Mouse (Mus musculus): ENCODE measurements around the gene Zfp169.
"Not testable (repeated sequence)": the region's sequence is repeated elsewhere in the genome, so short reads cannot be mapped to it uniquely, and the experiment has no call there.

Gene Zfp169

GRCm38 (mm10) chr13:48513003-48513929 is at the start of gene Zfp169, which contains the start of gene A830005F24Rik:
Gene Zfp169 (minus strand): TSS chr13:48513451.
Gene A830005F24Rik (plus strand): TSS chr13:48513570.
- peak; percentile 85 to 88 for DNase-seq

- peak in 1 of 2 experiments; percentile 56 for DNase-seq
Measured at GRCm38 (mm10) chr13:48562336-48562735, 49.1 kb upstream of the Zfp169 start.

GRCm38 (mm10) chr13:48561481-48561880 is 48.2 kb upstream of the Zfp169 start:
- DNase-seq, result no peak

GRCm38 (mm10) chr13:48555976-48556375 is 42.7 kb upstream of the Zfp169 start:
- no peak for DNase-seq

GRCm38 (mm10) chr13:48554552-48554951 is 41.3 kb upstream of the Zfp169 start:
- no peak for DNase-seq

GRCm38 (mm10) chr13:48553511-48553910 is 40.3 kb upstream of the Zfp169 start:
- DNase-seq, result no peak

- DNase-seq, result peak; percentile 92 to 96
Measured at GRCm38 (mm10) chr13:48552181-48553090, 39.2 kb upstream of the Zfp169 start.

GRCm38 (mm10) chr13:48548296-48548695 is 35.0 kb upstream of the Zfp169 start:
- DNase-seq, result no peak

GRCm38 (mm10) chr13:48547623-48548022 is 34.4 kb upstream of the Zfp169 start:
- no peak for DNase-seq

- peak; percentile 100 for DNase-seq
Measured at GRCm38 (mm10) chr13:48546330-48546917, 33.2 kb upstream of the Zfp169 start.

- DNase-seq, result peak; percentile 98 to 99
Measured at GRCm38 (mm10) chr13:48545476-48546281, 32.4 kb upstream of the Zfp169 start.

GRCm38 (mm10) chr13:48544867-48545266 is 31.6 kb upstream of the Zfp169 start:
- no peak for DNase-seq

GRCm38 (mm10) chr13:48544391-48544790 is 31.1 kb upstream of the Zfp169 start:
- no peak for DNase-seq

GRCm38 (mm10) chr13:48540488-48540887 is 27.2 kb upstream of the Zfp169 start:
- no peak for DNase-seq

- no peak for DNase-seq
Measured at GRCm38 (mm10) chr13:48533441-48533840, 20.2 kb upstream of the Zfp169 start.

- no peak for DNase-seq
Measured at GRCm38 (mm10) chr13:48531448-48531847, 18.2 kb upstream of the Zfp169 start.

- DNase-seq, result peak; percentile 52 to 64
Measured at GRCm38 (mm10) chr13:48530685-48531084, 17.4 kb upstream of the Zfp169 start.

- no peak for DNase-seq
Measured at GRCm38 (mm10) chr13:48529028-48529427, 15.8 kb upstream of the Zfp169 start.

- DNase-seq, result peak; percentile 46 to 76
Measured at GRCm38 (mm10) chr13:48528123-48528871, 15.0 kb upstream of the Zfp169 start.

- no peak for DNase-seq
Measured at GRCm38 (mm10) chr13:48525745-48526144, 12.5 kb upstream of the Zfp169 start.

- DNase-seq, result not testable (repeated sequence)
Measured at GRCm38 (mm10) chr13:48519122-48519521, 5.9 kb upstream of the Zfp169 start.
